Mouse (Mus musculus): ENCODE data around the gene Gm17660. TPM values are rescaled to one million over a fixed set of nuclear protein-coding genes. Genes with fewer than 3 reads are reported as not detected.

Gm17660 gene
- polyA plus RNA-seq (2012; rRNA removed), result not detected in 2 replicates

GRCm38 (mm10) chr5:104077508-104077907 lies at the start of gene Gm17660:
Gm17660 (minus strand) TSS chr5:104077608.

GRCm38 (mm10) chr5:104113491-104114172 lies 36.2 kb upstream of the Gm17660 start, which contains the start of gene Sparcl1:
Sparcl1 (minus strand) TSS chr5:104113733.

GRCm38 (mm10) chr5:104046256-104047199 lies 30.9 kb downstream of the Gm17660 start, which contains the start of gene Nudt9:
Nudt9 (plus strand) TSS chr5:104046306.

GRCm38 (mm10) chr5:104021597-104022378 lies 55.6 kb downstream of the Gm17660 start, which contains the start of gene Hsd17b11:
Hsd17b11 (minus strand) TSS chr5:104021919.

Other genes with a start within 250 kb of the Gm17660 start
- 9.8 and 11.3 TPM in 2 replicates for gene Klhl8, start 166.3 kb downstream of the Gm17660 start, polyA plus RNA-seq (2012; rRNA removed)
- 0.05 TPM in 1 of 2 replicates, not detected in the other for gene Hsd17b13, start 100.2 kb downstream of the Gm17660 start, polyA plus RNA-seq (2012; rRNA removed)
- 5.3 and 10.0 TPM in 2 replicates for gene Hsd17b11, start 55.7 kb downstream of the Gm17660 start, polyA plus RNA-seq (2012; rRNA removed)
- 52.8 and 77.2 TPM in 2 replicates for gene Nudt9, start 31.3 kb downstream of the Gm17660 start, polyA plus RNA-seq (2012; rRNA removed)
- gene Sparcl1, start 36.1 kb upstream of the Gm17660 start, polyA plus RNA-seq (2012; rRNA removed), result 44.5 and 50.0 TPM in 2 replicates
- gene Dspp, start 93.1 kb upstream of the Gm17660 start, polyA plus RNA-seq (2012; rRNA removed), result 0.04 TPM in 1 of 2 replicates, not detected in the other
- gene Dmp1, start 125.0 kb upstream of the Gm17660 start, polyA plus RNA-seq (2012; rRNA removed), result 0.21 and 0.62 TPM in 2 replicates
- gene Ibsp, start 221.6 kb upstream of the Gm17660 start, polyA plus RNA-seq (2012; rRNA removed), result 0.02 and 0.12 TPM in 2 replicates
- gene Mepe, start 247.7 kb upstream of the Gm17660 start, polyA plus RNA-seq (2012; rRNA removed), result not detected in 2 replicates